Mouse (Mus musculus) liver, adult 2 months (tissue): Measurements from ENCODE around the gene Bach2.

Experiments used
- CTCF ChIP-seq: fragments of 200-500 bp; IDR thresholded peaks from 2 replicates; pipeline ENCODE4 v1.5.1; 2011; ENCODE audit warnings: low read depth, low read length, control low read depth
- POLR2A ChIP-seq: fragments of 200-500 bp; IDR thresholded peaks from 2 replicates; pipeline ENCODE4 v1.6.1; 2011; ENCODE audit warnings: low read length, control low read depth; ENCODE audit not compliant: insufficient read depth; ENCODE audit errors: extremely low read depth

DNA sequence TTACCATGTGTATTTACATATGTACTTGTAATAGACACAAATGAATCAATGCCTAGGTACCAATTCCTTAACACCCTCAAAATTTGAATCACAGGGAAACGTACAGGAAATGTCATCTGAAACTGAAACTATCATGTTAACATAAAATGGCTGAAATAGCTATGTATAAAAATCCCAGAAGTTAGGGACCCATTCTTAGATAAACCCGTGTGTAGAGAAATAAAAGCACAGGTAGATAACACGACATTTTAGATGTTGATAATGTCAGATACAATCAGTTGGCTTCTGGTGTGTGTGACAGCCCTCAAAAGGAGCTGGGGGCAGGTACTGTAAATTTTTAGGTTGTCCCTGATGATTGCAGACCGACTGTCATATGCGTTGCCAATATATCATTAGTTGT is 96.2 kb downstream of the Bach2 start:
- TF ChIP-seq CTCF (no peak), POLR2A (no peak)
